Mouse (Mus musculus): ENCODE results near the gene Dsn1. TPM values are rescaled to one million over a fixed set of nuclear protein-coding genes. Genes with fewer than 3 reads are reported as not detected.

Dsn1 gene
- 1 to 10 TPM; 4.0 to 5.4 TPM for total RNA-seq (2021)
- long read RNA-seq, experiment 1, partial matches to known transcripts: 0 of 4 reads
- long read RNA-seq, experiment 1, other reads (novel, unspliced or antisense): 3 of 4 reads
- long read RNA-seq, experiment 2, partial matches to known transcripts: 0 of 4 reads
- long read RNA-seq, experiment 2, other reads (novel, unspliced or antisense): 3 of 4 reads

DNA sequence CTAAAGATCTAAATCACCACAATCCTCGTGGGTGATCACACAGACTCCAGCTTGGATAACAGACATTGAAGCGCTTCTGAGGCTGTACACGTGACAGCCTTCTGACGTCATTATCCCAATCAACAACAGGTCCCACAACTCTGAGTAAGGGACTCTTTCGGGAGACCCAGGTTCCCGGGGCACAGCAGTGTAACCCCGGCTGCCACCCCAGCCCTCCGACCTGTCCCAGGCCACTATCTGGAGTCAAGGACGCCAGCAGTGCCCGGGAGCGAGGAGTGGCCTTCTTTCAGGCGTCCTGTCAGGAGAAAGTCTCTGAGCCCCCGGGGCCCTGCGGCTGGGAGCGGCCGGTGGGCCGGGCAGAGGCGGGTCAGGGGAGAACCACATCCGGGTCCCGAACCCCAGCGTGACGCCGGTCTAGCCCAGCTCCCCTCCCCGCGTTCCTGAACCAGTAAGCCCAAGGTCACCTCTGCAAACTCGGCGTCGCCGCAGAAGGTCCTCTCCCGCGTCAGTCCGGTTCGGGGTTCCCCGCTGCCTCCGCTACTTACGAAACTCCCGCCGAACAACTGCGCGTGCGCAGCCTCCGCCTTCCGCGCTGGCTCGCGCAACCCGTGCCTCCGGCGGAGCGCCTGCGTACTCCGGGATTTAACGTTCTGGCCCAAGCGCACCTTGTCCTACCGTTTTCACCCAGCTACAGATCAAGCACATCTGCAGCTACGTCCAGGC lies at the start of gene Dsn1:
Gene Dsn1, minus strand, starts transcription at position 644 of the 723 bp plus-strand sequence.
- DNase-seq (ENCODE audit: low spot score in 2 of 2): peak; percentile 82 to 91

DNA sequence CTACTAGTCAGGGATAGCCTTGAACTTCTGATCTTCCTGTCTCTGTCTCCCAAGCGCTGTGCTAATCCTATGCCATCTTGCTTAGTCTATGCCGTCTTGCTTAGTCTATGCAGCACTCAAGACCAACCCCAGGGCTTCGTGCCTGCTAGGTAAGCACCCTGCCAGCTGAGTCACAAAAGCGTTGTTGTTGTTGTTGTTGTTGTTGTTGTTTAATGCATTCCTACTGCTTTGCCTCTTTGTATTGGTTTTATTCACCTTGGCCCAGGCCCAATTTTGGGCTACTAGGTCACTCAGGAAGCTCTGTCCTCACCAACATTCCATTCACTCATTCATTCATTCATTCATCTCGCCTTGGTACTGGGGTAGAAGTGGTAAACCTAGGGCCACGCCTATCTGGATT lies 48.8 kb upstream of the Dsn1 start:
- DNase-seq (ENCODE audit: low spot score in 2 of 2): no peak

DNA sequence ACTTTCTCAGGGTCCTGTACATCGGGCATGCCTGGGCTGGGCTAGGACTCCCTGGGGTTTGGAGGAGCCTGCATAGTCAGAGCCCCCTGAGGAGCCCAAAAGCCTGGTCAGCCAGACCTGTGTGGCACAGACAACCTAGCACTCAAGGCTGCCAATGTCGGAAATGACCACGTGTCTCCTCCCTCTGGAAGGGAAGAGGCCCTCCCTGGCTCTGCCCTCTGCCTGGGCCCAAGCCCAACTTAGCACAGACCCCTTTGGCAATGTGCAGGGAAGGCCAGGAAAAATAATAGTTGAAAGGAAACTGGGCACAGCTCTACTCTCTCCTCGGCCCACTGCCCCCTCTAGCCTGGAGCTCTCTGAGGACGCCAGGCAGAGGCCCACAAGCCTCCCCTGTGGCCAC lies 47.9 kb upstream of the Dsn1 start:
- peak; percentile 63 to 78 for DNase-seq (ENCODE audit: low spot score in 2 of 2)

DNA sequence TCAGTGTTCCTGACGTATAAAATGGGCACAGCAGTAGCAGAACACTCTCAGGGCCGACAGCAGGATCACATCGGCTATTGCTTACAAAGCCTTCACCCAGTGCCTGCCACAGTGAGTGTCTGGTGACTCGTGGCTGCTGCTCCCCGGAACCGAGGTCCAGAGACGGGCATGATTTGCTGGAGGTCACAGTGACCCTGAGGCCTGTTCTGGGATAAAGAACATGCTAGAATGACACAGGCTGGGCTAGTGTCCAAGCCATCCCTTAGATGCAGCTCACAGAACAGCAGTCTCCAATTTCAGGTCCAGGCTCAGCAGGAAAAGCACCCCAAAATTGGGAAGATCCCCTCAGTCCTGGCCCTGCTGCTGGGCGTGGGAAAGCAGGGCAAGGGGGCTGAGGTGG lies 47.3 kb upstream of the Dsn1 start:
- no peak for DNase-seq (ENCODE audit: low spot score in 2 of 2)

DNA sequence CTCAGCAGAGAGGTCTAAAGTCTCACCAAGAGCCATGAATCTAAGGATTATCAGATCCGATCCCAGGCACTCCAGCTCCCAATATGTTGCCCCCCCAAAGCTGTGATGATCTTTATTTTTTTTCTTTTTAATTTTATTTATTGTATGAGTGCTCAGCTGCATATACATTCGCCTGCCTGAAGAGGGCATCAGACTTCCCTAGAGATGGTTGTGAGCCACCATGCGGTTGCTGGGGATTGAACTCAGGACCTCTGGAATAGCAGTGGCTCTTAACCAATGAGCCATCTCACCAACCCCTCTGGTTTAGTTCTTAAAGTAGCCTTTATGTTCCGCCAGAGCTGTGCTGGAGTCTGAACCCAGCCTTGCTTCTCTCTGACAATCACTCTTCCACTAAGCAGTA lies 46.8 kb upstream of the Dsn1 start:
- no peak for DNase-seq (ENCODE audit: low spot score in 2 of 2)

DNA sequence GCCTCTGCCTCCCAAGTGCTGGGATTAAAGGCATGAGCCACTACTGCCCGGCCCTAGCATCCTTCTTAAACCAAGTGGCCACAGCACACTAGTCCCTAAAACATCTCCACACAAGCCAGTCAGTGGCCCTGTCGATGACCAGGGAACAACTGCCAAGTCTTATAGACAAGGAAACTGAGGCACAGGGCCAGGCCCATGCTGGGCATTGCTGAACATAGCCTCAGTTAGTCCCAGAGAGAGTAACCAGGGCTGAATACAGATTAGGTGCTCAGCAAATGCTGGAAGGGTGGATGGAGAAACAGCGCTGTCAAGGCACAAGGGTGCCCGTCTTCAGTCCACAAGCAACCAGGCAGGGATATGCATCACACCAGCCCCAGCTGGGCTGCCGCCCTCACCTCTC lies 46.2 kb upstream of the Dsn1 start:
- no peak for DNase-seq (ENCODE audit: low spot score in 2 of 2)

GRCm38 (mm10) chr2:157052448-157052847 lies 45.5 kb upstream of the Dsn1 start:
- no peak for DNase-seq (ENCODE audit: low spot score in 2 of 2)

GRCm38 (mm10) chr2:157049831-157050243 lies 42.9 kb upstream of the Dsn1 start:
- DNase-seq (ENCODE audit: low spot score in 2 of 2): peak; percentile 75 to 77

DNA sequence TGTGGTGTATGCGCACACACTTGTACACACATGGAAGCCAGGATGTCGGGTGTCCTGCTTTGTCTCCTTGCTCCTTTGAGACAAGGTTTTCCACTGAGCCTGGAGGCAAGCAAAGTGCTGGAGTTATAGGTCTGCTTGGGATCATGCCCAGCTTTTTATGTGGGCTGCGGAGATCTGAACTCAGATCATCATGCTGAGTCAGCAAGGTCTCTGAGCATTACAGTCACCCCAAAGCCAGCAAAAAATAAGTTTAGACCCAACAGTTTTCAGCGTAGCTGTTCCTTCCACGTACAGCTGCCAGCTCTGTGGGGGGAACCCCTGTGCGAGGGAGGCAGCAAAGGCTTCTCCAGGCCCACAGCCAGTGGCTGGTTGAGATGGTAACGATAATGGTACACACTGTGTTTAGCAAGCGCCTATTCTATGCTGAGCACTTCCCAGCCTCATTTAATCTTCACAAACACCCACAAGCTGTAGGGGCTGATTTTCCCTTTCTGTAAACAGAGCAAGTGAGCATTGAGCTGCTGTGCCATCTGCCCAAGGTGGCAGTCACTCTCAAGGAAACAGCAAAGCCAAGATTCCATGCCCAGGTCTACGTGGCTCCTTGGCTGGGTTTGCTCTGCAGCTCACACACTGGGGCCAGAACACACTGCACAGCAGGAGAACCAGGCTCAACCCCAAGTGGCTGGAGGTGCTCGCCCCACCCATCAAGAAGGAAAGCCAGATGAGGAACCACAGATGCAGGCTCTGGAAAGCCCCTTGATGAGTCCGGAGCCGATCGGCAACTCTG lies 41.6 kb upstream of the Dsn1 start:
- peak; percentile 59 to 78 for DNase-seq (ENCODE audit: low spot score in 2 of 2)

DNA sequence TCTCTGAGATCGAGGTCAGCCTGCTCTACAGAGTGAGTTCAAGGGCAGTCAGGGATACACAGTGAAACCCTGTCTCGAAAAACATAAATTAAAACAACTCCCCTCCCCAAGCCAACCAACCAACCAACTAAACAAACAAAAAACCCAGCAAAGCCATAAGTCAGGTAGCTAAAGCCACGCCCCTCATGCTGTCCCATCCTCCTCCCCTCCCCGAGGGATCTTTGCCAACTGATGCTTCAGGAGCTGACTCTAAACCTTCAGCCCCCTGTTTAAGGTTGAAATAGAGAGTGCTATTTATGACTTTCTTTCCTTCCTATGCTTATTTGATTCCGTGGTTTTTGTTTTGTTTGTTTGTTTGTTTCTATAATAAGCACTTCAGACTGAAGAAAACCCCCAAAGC lies 40.0 kb upstream of the Dsn1 start:
- no peak for DNase-seq (ENCODE audit: low spot score in 2 of 2)

DNA sequence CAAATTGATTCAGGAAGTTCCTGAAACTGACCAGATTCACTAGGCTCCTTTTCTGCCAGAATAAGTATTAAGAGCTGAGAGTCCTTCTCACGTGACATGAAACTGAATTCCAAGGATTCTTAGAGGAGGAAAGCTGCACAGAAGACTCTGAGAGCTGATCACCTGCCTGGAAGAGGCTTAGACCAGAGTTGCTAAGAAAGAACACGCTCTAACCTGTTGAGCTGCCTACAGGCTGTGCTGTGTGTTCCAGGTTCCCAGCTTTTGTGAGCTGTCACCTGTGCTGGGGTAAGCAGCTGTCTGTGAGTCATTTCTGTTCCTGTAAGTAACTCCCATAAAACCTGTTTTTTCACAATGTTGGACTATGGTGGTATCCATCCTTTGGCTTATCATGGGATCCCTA lies 39.0 kb upstream of the Dsn1 start:
- DNase-seq (ENCODE audit: low spot score in 2 of 2): no peak

DNA sequence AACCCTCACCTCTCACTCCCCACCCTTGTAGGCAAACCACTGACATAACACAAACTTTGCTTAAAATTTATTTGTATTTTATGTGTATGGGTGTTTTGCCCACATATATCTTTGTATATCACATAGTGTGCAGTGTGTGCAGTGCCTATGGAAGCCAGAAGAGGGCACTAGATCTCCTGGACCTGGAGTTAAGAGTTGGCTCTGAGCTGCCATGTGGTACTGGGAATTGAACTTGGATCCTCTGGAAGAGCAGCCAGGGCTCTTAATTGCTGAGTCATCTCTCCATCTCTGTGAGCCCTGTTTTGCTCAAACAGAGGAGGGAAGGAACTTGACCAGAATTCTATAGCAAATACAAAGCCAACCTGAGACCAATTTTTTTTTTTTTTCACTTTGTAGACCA lies 37.0 kb upstream of the Dsn1 start:
- DNase-seq (ENCODE audit: low spot score in 2 of 2): no peak

GRCm38 (mm10) chr2:157043556-157043955 lies 36.6 kb upstream of the Dsn1 start:
- peak in 1 of 2 experiments; percentile 64 for DNase-seq (ENCODE audit: low spot score in 2 of 2)

GRCm38 (mm10) chr2:157041421-157041820 lies 34.5 kb upstream of the Dsn1 start:
- no peak for DNase-seq (ENCODE audit: low spot score in 2 of 2)

DNA sequence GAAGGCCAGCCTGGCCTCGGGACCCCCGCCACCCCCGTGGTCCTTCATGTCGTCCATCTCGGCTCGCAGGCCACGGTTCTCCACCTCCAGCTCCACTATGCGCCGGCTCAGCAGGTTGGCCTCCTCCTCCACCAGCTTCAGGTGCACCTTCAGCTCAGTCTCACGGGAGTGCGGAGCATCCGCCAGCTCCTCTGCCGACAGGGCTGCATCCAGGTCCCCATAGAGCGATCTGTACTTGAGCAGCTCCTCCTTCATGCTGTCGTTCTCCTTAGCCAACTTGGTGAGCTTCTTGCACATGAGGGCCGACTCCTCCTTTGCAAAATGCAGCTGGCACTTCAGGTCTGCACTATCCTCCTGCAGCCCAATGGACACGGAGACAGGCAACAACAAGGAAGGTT lies 33.7 kb upstream of the Dsn1 start:
- no peak for DNase-seq (ENCODE audit: low spot score in 2 of 2)

GRCm38 (mm10) chr2:157039900-157040648 lies 33.1 kb upstream of the Dsn1 start:
- no peak for DNase-seq (ENCODE audit: low spot score in 2 of 2)

- DNase-seq (ENCODE audit: low spot score in 2 of 2): no peak
Observed at GRCm38 (mm10) chr2:157037303-157037702, 30.3 kb upstream of the Dsn1 start.

- no peak for DNase-seq (ENCODE audit: low spot score in 2 of 2)
Observed at GRCm38 (mm10) chr2:157036400-157036799, 29.4 kb upstream of the Dsn1 start.

DNA sequence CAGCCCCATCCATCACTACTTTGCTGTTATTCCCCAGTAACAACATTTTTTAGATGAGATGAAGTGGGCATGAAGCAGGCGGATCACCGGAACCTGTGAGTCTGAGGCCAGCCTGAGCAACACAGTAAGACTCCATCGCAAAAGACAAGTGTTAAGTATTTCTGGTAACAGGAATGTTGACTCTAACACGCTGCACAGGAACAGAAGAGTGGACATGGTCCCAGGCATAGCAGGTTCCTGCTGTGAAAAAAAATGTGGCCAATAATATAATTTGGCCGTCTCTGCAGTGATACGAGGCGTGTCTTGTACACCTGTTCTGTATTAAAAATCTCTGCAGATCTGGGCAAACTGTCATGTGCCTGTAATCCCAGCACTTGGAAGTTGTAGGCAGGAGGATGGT lies 28.4 kb upstream of the Dsn1 start:
- no peak for DNase-seq (ENCODE audit: low spot score in 2 of 2)

GRCm38 (mm10) chr2:157030804-157031203 lies 23.9 kb upstream of the Dsn1 start:
- DNase-seq (ENCODE audit: low spot score in 2 of 2): peak; percentile 77 to 87

GRCm38 (mm10) chr2:157028261-157028660 lies 21.3 kb upstream of the Dsn1 start:
- no peak for DNase-seq (ENCODE audit: low spot score in 2 of 2)
